Mouse (Mus musculus): ENCODE measurements around the gene Fbxl13. TPM values are rescaled to one million over a fixed set of nuclear protein-coding genes. Genes with fewer than 3 reads are reported as not detected.

Fbxl13 gene
- polyA plus RNA-seq, 1 experiment from 2014 or later: 0.32 TPM

DNA sequence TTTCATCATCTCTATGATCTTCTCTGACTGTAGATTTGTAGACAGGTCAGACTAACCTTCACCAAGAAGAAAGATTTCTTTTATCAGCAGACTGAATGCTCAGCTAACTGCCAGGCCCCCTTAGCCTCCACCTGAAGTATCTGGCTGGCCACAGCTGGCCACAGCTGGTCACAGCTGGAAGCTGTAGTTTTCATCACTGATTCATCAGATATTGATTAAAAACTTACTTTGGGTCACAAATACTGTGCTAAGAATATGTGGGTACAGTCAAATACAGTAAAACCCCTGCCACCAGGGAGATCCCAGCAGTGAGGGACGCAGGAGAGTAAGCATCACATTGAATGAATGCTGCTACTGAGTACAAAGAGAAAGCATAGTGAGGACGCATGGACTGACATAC lies 113.3 kb downstream of the Fbxl13 start:
- no peak overlapping the region for H3K27ac ChIP-seq (ENCODE audit: low read depth, low read length)
- H3K4me1 ChIP-seq (replicated peaks; ENCODE audit: control insufficient read depth, insufficient read depth, low read length): no peaks in the 10 kb centered on the region
- DNase-seq (ENCODE audit: low spot score) (no peak), ATAC-seq (ENCODE audit: low FRiP score) (no peak)
- no peak overlapping the region for H3K4me2 ChIP-seq (replicated peaks; ENCODE audit: low read depth, low read length)
- no peaks in the 10 kb centered on the region for H3K9me3 ChIP-seq (ENCODE audit: control insufficient read depth, low read length)
- 85% methylated on average over 2 of the region's 2 CpGs for WGBS
- H3K27me3 ChIP-seq (ENCODE audit: control insufficient read depth, insufficient read depth, low read length): no peaks in the 10 kb centered on the region
- no peaks in the 10 kb centered on the region for H3K36me3 ChIP-seq (ENCODE audit: control insufficient read depth, insufficient read depth, low read length)
- H3K9ac ChIP-seq (ENCODE audit: low read depth, low read length): no peak overlapping the region
- no peak overlapping the region for H3K4me3 ChIP-seq (ENCODE audit: low read depth, low read length)

DNA sequence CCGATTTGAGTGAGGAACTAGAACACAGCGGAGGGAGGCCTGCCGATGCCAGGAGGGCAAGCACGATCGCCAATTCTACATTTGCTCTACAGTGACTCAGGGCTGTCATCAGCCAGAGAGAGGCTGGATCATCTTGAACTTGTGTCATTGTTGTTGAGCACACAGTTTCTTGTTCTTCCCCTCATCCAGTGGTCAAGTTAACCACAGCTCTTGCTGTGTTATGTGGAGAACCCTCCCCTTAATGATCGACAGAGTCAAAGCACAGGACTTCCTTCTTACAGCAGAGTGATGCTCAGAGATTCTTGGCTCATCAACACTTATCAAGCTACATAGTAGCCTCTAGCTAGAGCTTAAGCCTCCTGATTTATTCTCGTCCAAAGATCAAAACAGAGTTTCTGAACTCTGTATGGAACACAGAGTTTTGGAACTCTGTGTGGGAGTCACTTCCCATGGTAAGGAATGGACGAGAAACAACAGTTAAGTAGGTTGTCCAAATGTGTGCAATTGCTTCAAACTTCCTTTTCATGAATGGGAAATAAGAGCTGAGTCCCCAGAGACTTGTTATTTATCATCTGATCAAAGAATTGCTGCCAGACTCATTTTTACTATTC lies 116.2 kb downstream of the Fbxl13 start:
- H3K36me3 ChIP-seq (ENCODE audit: control insufficient read depth, insufficient read depth, low read length): no peaks in the 10 kb centered on the region
- no peak for ATAC-seq (ENCODE audit: low FRiP score)

DNA sequence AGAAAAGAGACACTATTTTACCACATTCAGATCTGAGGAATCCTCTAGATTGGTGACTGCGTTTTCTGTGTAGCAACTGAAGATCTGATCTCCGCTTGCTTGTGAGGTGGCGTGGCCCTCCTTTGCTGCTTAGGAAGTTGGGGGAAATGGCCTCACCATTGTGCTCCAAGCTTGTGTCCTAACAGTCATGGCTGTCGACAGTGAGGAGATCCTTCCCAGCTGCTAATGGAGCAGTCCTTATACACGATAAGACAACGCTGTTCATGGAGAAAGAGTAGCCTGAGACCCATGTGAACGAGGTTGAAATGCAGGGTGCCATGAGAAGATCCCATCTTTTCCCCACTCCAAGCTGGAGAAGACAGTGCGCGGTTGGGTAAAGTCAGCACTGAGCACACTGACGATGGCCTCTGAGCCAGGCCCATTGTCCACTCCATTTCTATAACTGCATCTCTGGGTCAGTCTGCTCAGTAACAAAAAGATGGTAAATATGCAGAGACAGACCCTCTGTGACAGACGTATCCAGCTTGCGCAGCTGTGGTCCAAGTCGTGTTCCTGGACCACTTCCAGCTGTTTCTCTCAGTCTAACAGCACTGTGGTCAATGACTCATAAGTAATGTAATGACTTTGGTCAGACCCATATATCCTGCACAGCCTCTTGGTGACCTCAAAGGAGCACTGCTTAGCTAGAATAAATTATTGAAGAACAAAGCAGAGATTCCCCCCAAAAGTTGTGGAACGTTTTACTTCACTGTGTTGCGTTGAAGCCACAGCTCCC lies 117.2 kb downstream of the Fbxl13 start:
- Histone ChIP-seq H3K27ac (ENCODE audit: low read depth, low read length) (no peak overlapping the region), H3K36me3 (ENCODE audit: control insufficient read depth, insufficient read depth, low read length) (no peaks in the 10 kb centered on the region), H3K4me3 (ENCODE audit: low read depth, low read length) (no peak overlapping the region), H3K4me1 (replicated peaks; ENCODE audit: control insufficient read depth, insufficient read depth, low read length) (no peaks in the 10 kb centered on the region), H3K4me2 (replicated peaks; ENCODE audit: low read depth, low read length) (no peak overlapping the region), H3K27me3 (ENCODE audit: control insufficient read depth, insufficient read depth, low read length) (no peaks in the 10 kb centered on the region; the same call in 1 of the 2 replicates), H3K9ac (ENCODE audit: low read depth, low read length) (no peak overlapping the region), H3K9me3 (ENCODE audit: control insufficient read depth, low read length) (no peaks in the 10 kb centered on the region)
- ATAC-seq (ENCODE audit: low FRiP score) (peak; percentile 61; the same call in 1 of the 2 replicates), DNase-seq (ENCODE audit: low spot score) (no peak)
- WGBS: 81% methylated on average over 15 of the region's 15 CpGs

More for the DNA sequence above, 116.2 kb downstream of the Fbxl13 start:
- Histone ChIP-seq H3K9ac (ENCODE audit: low read depth, low read length) (no peak overlapping the region), H3K9me3 (ENCODE audit: control insufficient read depth, low read length) (no peaks in the 10 kb centered on the region), H3K4me3 (ENCODE audit: low read depth, low read length) (no peak overlapping the region), H3K27me3 (ENCODE audit: control insufficient read depth, insufficient read depth, low read length) (no peaks in the 10 kb centered on the region; the same call in 1 of the 2 replicates), H3K27ac (ENCODE audit: low read depth, low read length) (no peak overlapping the region), H3K4me1 (replicated peaks; ENCODE audit: control insufficient read depth, insufficient read depth, low read length) (no peaks in the 10 kb centered on the region), H3K4me2 (replicated peaks; ENCODE audit: low read depth, low read length) (no peak overlapping the region)
- no peak for DNase-seq (ENCODE audit: low spot score)
- 90% methylated on average over 8 of the region's 8 CpGs for whole genome bisulfite sequencing

DNA sequence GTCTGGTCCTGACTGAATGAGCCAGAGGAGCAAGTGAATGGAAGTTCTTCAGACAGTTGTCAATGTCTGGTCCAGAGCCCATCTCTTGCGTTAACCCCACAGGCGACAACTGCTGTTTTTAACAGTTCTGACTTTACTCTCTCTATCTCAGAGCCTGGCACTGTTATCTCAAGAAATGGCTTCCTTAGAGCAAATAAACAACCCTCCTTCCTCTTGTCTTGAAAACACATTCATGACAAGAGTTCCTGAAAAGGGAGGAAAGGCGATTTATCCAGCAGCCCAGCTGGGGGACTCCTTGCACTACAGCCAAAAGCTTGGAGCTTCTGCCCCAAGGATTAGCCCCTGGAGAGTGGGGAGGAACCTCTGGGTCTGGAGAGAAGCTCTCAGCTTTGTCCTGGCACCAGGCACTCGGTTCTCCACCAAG lies 117.9 kb downstream of the Fbxl13 start:
- no peak for DNase-seq (ENCODE audit: low spot score)
- 47% methylated on average over 4 of the region's 4 CpGs for WGBS
- no peak overlapping the region for H3K4me3 ChIP-seq (ENCODE audit: low read depth, low read length)
- H3K4me1 ChIP-seq (replicated peaks; ENCODE audit: control insufficient read depth, insufficient read depth, low read length): no peaks in the 10 kb centered on the region
- ATAC-seq (ENCODE audit: low FRiP score): no peak
- H3K27me3 ChIP-seq (ENCODE audit: control insufficient read depth, insufficient read depth, low read length): no peaks in the 10 kb centered on the region; the same call in 1 of the 2 replicates
- no peaks in the 10 kb centered on the region for H3K36me3 ChIP-seq (ENCODE audit: control insufficient read depth, insufficient read depth, low read length)
- no peak overlapping the region for H3K9ac ChIP-seq (ENCODE audit: low read depth, low read length)
- no peak overlapping the region; the same call in 1 of the 2 replicates for H3K4me2 ChIP-seq (replicated peaks; ENCODE audit: low read depth, low read length)
- no peak overlapping the region for H3K27ac ChIP-seq (ENCODE audit: low read depth, low read length)
- H3K9me3 ChIP-seq (ENCODE audit: control insufficient read depth, low read length): no peaks in the 10 kb centered on the region

DNA sequence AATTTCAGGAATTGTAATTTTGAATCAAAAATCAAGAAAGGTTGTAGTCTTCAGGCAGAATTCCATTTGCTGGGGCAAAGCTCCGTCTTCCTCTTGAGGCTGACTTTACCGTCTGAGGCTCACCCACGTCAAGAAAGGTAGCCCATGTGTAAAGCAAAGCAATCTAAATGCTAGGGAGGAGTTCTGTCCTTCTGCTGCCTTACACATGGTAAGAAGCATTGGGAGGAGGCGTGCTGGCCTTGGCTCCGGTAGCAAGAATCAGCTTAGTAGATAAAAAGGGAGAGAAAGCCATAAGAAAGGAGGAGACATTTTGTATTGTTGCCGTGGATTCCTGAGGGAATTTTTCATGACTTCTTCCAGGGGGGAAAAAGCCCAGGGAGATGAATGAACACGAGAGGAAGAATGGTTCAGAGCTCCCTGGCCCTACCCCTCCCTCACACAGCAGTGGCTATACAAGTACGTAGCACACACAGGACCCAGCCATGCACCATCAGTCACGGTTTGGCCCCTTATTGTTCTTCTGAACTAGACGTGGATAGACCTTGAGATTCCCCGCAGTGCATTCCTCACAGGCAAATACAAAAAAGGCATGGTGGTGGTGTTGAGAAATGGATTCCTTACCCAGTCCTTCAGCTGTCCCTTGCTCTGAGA lies 118.5 kb downstream of the Fbxl13 start:
- ATAC-seq (ENCODE audit: low FRiP score): peak; percentile 94
- no peaks in the 10 kb centered on the region for H3K9me3 ChIP-seq (ENCODE audit: control insufficient read depth, low read length)
- H3K36me3 ChIP-seq (ENCODE audit: control insufficient read depth, insufficient read depth, low read length): no peaks in the 10 kb centered on the region
- 28% methylated on average over 11 of the region's 11 CpGs for WGBS
- no peaks in the 10 kb centered on the region for H3K4me1 ChIP-seq (replicated peaks; ENCODE audit: control insufficient read depth, insufficient read depth, low read length)
- H3K27me3 ChIP-seq (ENCODE audit: control insufficient read depth, insufficient read depth, low read length): no peaks in the 10 kb centered on the region; the same call in 1 of the 2 replicates
- no peak overlapping the region for H3K9ac ChIP-seq (ENCODE audit: low read depth, low read length)
- no peak overlapping the region for H3K4me2 ChIP-seq (replicated peaks; ENCODE audit: low read depth, low read length)
- H3K27ac ChIP-seq (ENCODE audit: low read depth, low read length): no peak overlapping the region
- no peak overlapping the region for H3K4me3 ChIP-seq (ENCODE audit: low read depth, low read length)
- peak; percentile 54 for DNase-seq (ENCODE audit: low spot score)

DNA sequence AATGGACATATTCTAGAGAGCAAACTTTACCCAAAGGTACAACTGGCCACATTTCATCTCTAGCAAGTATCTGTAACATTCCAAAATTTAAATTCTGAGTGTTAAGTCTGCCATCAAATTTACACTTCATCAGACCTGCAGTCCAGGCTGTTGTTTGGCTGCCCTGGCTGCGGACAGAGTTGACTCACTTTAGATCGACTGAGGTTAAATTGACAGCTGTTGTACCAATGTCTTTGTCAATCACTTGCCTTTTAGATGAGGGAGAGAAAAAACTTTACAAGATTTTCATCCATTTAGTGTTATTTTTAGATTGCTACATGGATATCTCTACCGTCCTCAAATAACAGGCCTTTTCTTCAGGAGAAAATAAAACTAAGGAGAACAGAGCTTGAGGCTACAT lies 126.3 kb downstream of the Fbxl13 start:
- no peaks in the 10 kb centered on the region for H3K27me3 ChIP-seq (ENCODE audit: control insufficient read depth, insufficient read depth, low read length)
- no peak overlapping the region for H3K27ac ChIP-seq (ENCODE audit: low read depth, low read length)
- no peak overlapping the region for H3K4me2 ChIP-seq (replicated peaks; ENCODE audit: low read depth, low read length)
- H3K9me3 ChIP-seq (ENCODE audit: control insufficient read depth, low read length): no peaks in the 10 kb centered on the region
- H3K4me3 ChIP-seq (ENCODE audit: low read depth, low read length): no peak overlapping the region
- no peak overlapping the region for H3K9ac ChIP-seq (ENCODE audit: low read depth, low read length)
- no peaks in the 10 kb centered on the region for H3K36me3 ChIP-seq (ENCODE audit: control insufficient read depth, insufficient read depth, low read length)
- DNase-seq (ENCODE audit: low spot score): no peak
- ATAC-seq (ENCODE audit: low FRiP score): no peak
- WGBS: 80% methylated on average over 3 of the region's 3 CpGs
- H3K4me1 ChIP-seq (replicated peaks; ENCODE audit: control insufficient read depth, insufficient read depth, low read length): no peaks in the 10 kb centered on the region

DNA sequence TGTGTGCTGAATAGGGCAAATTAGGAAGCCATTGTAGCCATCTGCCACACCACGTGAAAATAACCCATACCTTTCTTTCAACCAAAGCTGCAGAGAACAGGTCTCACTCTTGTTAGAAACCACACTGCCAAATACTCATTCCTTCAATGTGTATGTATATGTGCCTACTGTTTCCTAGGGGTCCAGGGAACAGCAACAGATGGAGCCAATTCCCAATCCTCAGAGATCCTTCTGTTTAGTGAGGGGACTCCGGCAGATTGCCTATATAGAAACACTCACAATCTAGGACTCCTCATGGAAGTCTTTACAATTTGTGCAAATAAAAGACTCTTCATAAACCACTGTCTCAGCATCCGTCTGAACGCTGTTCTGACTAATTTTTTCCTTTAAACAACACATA lies 127.2 kb downstream of the Fbxl13 start:
- Histone ChIP-seq H3K4me3 (ENCODE audit: low read depth, low read length) (no peak overlapping the region), H3K36me3 (ENCODE audit: control insufficient read depth, insufficient read depth, low read length) (no peaks in the 10 kb centered on the region), H3K27ac (ENCODE audit: low read depth, low read length) (no peak overlapping the region), H3K9ac (ENCODE audit: low read depth, low read length) (no peak overlapping the region), H3K27me3 (ENCODE audit: control insufficient read depth, insufficient read depth, low read length) (no peaks in the 10 kb centered on the region), H3K4me2 (replicated peaks; ENCODE audit: low read depth, low read length) (no peak overlapping the region), H3K9me3 (ENCODE audit: control insufficient read depth, low read length) (no peaks in the 10 kb centered on the region), H3K4me1 (replicated peaks; ENCODE audit: control insufficient read depth, insufficient read depth, low read length) (no peaks in the 10 kb centered on the region)
- WGBS: 77% methylated on average over 4 of the region's 4 CpGs
- ATAC-seq (ENCODE audit: low FRiP score): no peak
- DNase-seq (ENCODE audit: low spot score): no peak

DNA sequence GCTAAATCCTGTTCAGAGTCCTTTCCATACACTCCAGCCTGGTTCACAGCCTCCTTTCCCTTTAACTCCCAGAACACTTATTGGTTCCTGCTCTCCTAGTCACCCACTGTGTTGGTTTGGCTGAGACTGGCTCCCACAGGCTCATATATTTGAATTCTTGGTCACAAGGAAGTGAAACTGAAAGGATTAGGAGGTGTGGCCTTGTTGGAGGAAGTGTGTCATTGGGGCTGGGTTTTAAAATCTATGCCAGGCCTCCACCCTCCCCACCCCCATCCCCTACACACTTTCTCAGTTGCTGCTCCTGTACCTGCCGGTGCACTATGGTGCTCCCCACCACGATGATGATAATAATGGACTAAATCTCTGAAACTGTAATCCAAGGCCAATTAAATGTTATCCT lies 127.9 kb downstream of the Fbxl13 start:
- H3K9ac ChIP-seq (ENCODE audit: low read depth, low read length): no peak overlapping the region
- DNase-seq (ENCODE audit: low spot score): no peak
- H3K4me2 ChIP-seq (replicated peaks; ENCODE audit: low read depth, low read length): no peak overlapping the region
- no peaks in the 10 kb centered on the region for H3K9me3 ChIP-seq (ENCODE audit: control insufficient read depth, low read length)
- 100% methylated on average over 2 of the region's 2 CpGs for WGBS
- no peak overlapping the region for H3K27ac ChIP-seq (ENCODE audit: low read depth, low read length)
- ATAC-seq (ENCODE audit: low FRiP score): no peak
- no peaks in the 10 kb centered on the region for H3K27me3 ChIP-seq (ENCODE audit: control insufficient read depth, insufficient read depth, low read length)
- H3K4me3 ChIP-seq (ENCODE audit: low read depth, low read length): no peak overlapping the region
- no peaks in the 10 kb centered on the region for H3K36me3 ChIP-seq (ENCODE audit: control insufficient read depth, insufficient read depth, low read length)
- no peaks in the 10 kb centered on the region for H3K4me1 ChIP-seq (replicated peaks; ENCODE audit: control insufficient read depth, insufficient read depth, low read length)
